Mouse (Mus musculus): ENCODE measurements at regions not wholly inside any gene's neighbourhood (a gene's known extent, or its start where the extent isn't known, plus 50 kb on each side); places are given as distances from the start of the nearest gene placed in this dataset.

DNA sequence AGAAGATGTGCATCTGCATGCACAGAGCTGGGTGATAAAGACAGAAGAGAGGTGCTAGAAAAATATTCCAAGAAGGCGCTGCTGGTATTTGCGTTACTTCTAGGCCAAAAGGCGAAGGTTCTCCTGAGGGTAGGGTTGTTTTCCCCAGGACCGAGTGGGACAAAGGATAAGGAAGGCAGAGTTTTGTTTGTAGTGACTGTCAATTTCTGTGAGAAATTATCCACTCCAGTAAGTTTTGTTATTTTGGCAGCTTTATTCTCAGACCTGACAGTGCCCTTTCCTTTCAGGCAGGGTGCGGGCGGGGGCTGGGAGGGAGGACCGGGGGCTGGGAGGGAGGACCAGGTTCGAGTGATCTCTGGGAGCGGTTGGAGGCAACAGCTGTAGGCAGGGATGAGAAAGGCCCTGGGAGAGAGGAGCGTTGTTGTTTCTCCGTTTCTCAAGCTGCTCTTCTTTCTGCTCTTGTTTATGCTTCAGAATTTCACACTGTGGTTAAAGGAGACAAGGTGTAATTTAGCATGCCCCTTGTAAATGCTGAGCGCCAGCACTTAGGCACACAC is 211.2 kb upstream of the Cited2 start:
- TF ChIP-seq CTCF (conservative IDR thresholded peaks at IDR 0.05; ENCODE audit: low read length) (no peak), NANOG (IDR thresholded peaks at IDR 0.05; ENCODE audit: borderline replicate concordance, low read length) (no peak)
